Mouse (Mus musculus) E14TG2a.4 (cell line): ENCODE data around the gene Adap1.

ENCODE experiments used
- H3K27me3 ChIP-seq: 2 replicates; pipeline ENCODE4 v1.6.1; 2014; ENCODE audit warnings: low read length, control low read depth; ENCODE audit not compliant: insufficient read depth
- H3K36me3 ChIP-seq: 2 replicates; pipeline ENCODE4 v1.6.1; 2014; ENCODE audit warnings: low read length, control low read depth; ENCODE audit not compliant: insufficient read depth
- H3K4me1 ChIP-seq: replicated peaks from 2 replicates; pipeline ENCODE4 v1.6.1; 2014; ENCODE audit warnings: low read depth, low read length, control low read depth
- H3K4me3 ChIP-seq: replicated peaks from 2 replicates; pipeline ENCODE4 v1.5.1; 2014; ENCODE audit warnings: mild to moderate bottlenecking, low read length
- H3K9me3 ChIP-seq: 2 replicates; pipeline ENCODE4 v1.6.1; 2014; ENCODE audit warnings: low read length, control low read depth
- CTCF ChIP-seq: conservative IDR thresholded peaks from 2 replicates; pipeline ENCODE4 v1.5.1; 2014; ENCODE audit warnings: low read length
- NANOG ChIP-seq: IDR thresholded peaks from 2 replicates; pipeline ENCODE4 v1.6.1; 2014; ENCODE audit warnings: borderline replicate concordance, low read length, mixed read lengths
- POU5F1 ChIP-seq: IDR thresholded peaks from 2 replicates; pipeline ENCODE4 v1.6.1; 2014; ENCODE audit warnings: low read length, borderline replicate concordance

Gene Adap1

GRCm38 (mm10) chr5:139290467-139291259 lies 34.8 kb downstream of the Adap1 start:
- no peaks in the 10 kb centered on the region for H3K27me3 ChIP-seq
- H3K36me3 ChIP-seq = peaks cover 89% of the 10 kb centered on the region
- TF ChIP-seq POU5F1 (no peak), NANOG (no peak)
- H3K9me3 ChIP-seq = peaks cover 25% of the 10 kb centered on the region
- H3K4me3 ChIP-seq = no peak overlapping the region
- H3K4me1 ChIP-seq = peaks cover 57% of the 10 kb centered on the region

- TF ChIP-seq POU5F1 (no peak), NANOG (no peak), CTCF (no peak)
- Histone ChIP-seq H3K9me3 (peaks cover 16% of the 10 kb centered on the region), H3K27me3 (no peaks in the 10 kb centered on the region), H3K36me3 (peaks cover 84% of the 10 kb centered on the region), H3K4me1 (peaks cover 76% of the 10 kb centered on the region), H3K4me3 (no peak overlapping the region)
Measured at GRCm38 (mm10) chr5:139288591-139288990, 36.8 kb downstream of the Adap1 start.

DNA sequence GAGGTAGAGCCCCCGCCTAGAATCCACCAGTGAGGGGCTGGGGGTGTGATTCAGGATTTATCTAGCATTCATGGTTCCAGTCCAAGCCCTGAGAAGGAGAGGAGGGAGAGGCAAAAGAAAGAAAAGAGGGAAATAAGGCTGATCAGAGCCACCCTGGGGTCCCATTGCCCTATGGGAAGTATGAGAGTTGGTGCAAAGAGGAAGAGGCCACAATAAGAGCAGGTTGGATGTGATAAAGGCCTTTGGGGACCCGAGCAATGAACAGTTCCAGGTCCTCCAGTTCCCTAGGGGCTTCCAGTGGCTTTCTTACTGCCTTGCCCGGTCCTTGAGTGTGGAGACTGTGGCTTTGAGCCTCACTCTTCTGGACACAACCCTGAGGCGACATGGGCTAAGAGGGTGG lies 37.6 kb downstream of the Adap1 start:
- peaks cover 78% of the 10 kb centered on the region for H3K36me3 ChIP-seq
- TF ChIP-seq CTCF = no peak
- TF ChIP-seq NANOG = no peak
- no peak for TF ChIP-seq POU5F1
- H3K4me1 ChIP-seq = peaks cover 76% of the 10 kb centered on the region
- no peaks in the 10 kb centered on the region for H3K27me3 ChIP-seq
- peaks cover 16% of the 10 kb centered on the region for H3K9me3 ChIP-seq
- H3K4me3 ChIP-seq = no peak overlapping the region

GRCm38 (mm10) chr5:139287099-139287498 lies 38.3 kb downstream of the Adap1 start:
- H3K27me3 ChIP-seq = no peaks in the 10 kb centered on the region
- TF ChIP-seq NANOG = no peak
- no peak for TF ChIP-seq POU5F1
- no peak for TF ChIP-seq CTCF
- peaks cover 75% of the 10 kb centered on the region for H3K4me1 ChIP-seq

GRCm38 (mm10) chr5:139286142-139286941 lies 39.1 kb downstream of the Adap1 start:
- Histone ChIP-seq H3K27me3 (no peaks in the 10 kb centered on the region), H3K36me3 (peaks cover 74% of the 10 kb centered on the region), H3K9me3 (peaks cover 16% of the 10 kb centered on the region), H3K4me1 (peaks cover 74% of the 10 kb centered on the region), H3K4me3 (no peak overlapping the region; the same call in 1 of the 2 replicates)
- no peak for TF ChIP-seq CTCF
- TF ChIP-seq POU5F1 = no peak
- no peak for TF ChIP-seq NANOG

More at GRCm38 (mm10) chr5:139287099-139287498, 38.3 kb downstream of the Adap1 start:
- Histone ChIP-seq H3K36me3 (peaks cover 79% of the 10 kb centered on the region), H3K4me3 (no peak overlapping the region), H3K9me3 (peaks cover 16% of the 10 kb centered on the region)

GRCm38 (mm10) chr5:139285383-139286067 lies 39.9 kb downstream of the Adap1 start:
- TF ChIP-seq NANOG = no peak
- no peak for TF ChIP-seq CTCF
- no peak for TF ChIP-seq POU5F1
- Histone ChIP-seq H3K4me1 (peaks cover 74% of the 10 kb centered on the region), H3K36me3 (peaks cover 74% of the 10 kb centered on the region), H3K9me3 (peaks cover 16% of the 10 kb centered on the region), H3K4me3 (no peak overlapping the region; the same call in 1 of the 2 replicates), H3K27me3 (no peaks in the 10 kb centered on the region)

GRCm38 (mm10) chr5:139283460-139284180 lies 41.8 kb downstream of the Adap1 start:
- Histone ChIP-seq H3K4me1 (peaks cover 85% of the 10 kb centered on the region), H3K4me3 (no peak overlapping the region), H3K36me3 (peaks cover 77% of the 10 kb centered on the region), H3K27me3 (no peaks in the 10 kb centered on the region), H3K9me3 (peaks cover 16% of the 10 kb centered on the region)
- TF ChIP-seq NANOG = no peak
- TF ChIP-seq CTCF = no peak; the same call in 1 of the 2 replicates
- no peak for TF ChIP-seq POU5F1
